Mouse (Mus musculus): ENCODE data around the gene Unc13b. TPM values are rescaled to one million over a fixed set of nuclear protein-coding genes. Genes with fewer than 3 reads are reported as not detected.

Unc13b gene
- polyA plus RNA-seq, 1 experiment: 0.42 TPM

- H3K36me3 ChIP-seq (ENCODE audit: control insufficient read depth, insufficient read depth): no peaks in the 10 kb centered on the region
- TF ChIP-seq TCF12 (IDR thresholded peaks at IDR 0.05; ENCODE audit: insufficient read depth, poor library complexity, severe bottlenecking): no peak
- TF ChIP-seq SRF (IDR thresholded peaks at IDR 0.05; ENCODE audit: control insufficient read depth, insufficient read length, low read depth): no peak
- TF ChIP-seq USF1 (IDR thresholded peaks at IDR 0.05; ENCODE audit: low read depth): no peak
- no peak for TF ChIP-seq MYOD1 (IDR thresholded peaks at IDR 0.05; ENCODE audit: control insufficient read depth in 1 of 3, insufficient read length in 2 of 3, low read depth in 2 of 3)
- TF ChIP-seq POLR2AphosphoS2 (IDR thresholded peaks at IDR 0.05; ENCODE audit: insufficient read length, low read depth): no peak
- no peaks in the 10 kb centered on the region for H3K27me3 ChIP-seq (ENCODE audit: control insufficient read depth, insufficient read depth, insufficient read length)
- H3ac ChIP-seq (ENCODE audit: control insufficient read depth, insufficient read length): no peak overlapping the region
- H3K4me2 ChIP-seq (ENCODE audit: low read depth): peak overlapping the region; percentile 79
- H3K79me2 ChIP-seq (ENCODE audit: control insufficient read depth, insufficient read depth): no peaks in the 10 kb centered on the region
- H3K4me3 ChIP-seq: peak overlapping the region; percentile 28
Observed at GRCm38 (mm10) chr4:43044673-43045072, 14.1 kb upstream of the Unc13b start.

GRCm38 (mm10) chr4:43045285-43045658 is 13.5 kb upstream of the Unc13b start:
- TF ChIP-seq TCF3 (IDR thresholded peaks at IDR 0.05; ENCODE audit: insufficient read length, low read depth) (no peak), MYOD1 (IDR thresholded peaks at IDR 0.05; ENCODE audit: control insufficient read depth in 1 of 3, insufficient read length in 2 of 3, low read depth in 2 of 3) (no peak), MYOG (IDR thresholded peaks at IDR 0.05; ENCODE audit: control insufficient read depth in 1 of 3, insufficient read depth in 1 of 3, insufficient read length in 2 of 3, low read depth in 2 of 3) (no peak)
- Histone ChIP-seq H3K4me3 (peak overlapping the region; percentile 28), H3ac (ENCODE audit: control insufficient read depth, insufficient read length) (no peak overlapping the region), H3K27me3 (ENCODE audit: control insufficient read depth, insufficient read depth, insufficient read length) (no peaks in the 10 kb centered on the region), H3K36me3 (ENCODE audit: control insufficient read depth, insufficient read depth) (no peaks in the 10 kb centered on the region), H3K79me2 (ENCODE audit: control insufficient read depth, insufficient read depth) (no peaks in the 10 kb centered on the region), H3K4me2 (ENCODE audit: low read depth) (peak overlapping the region; percentile 79)

- H3ac ChIP-seq (ENCODE audit: control insufficient read depth, insufficient read length): no peak within 1 kb of the TSS
- H3K4me2 ChIP-seq (ENCODE audit: low read depth): peak within 1 kb of the TSS; percentile 79
- H3K36me3 ChIP-seq (ENCODE audit: control insufficient read depth, insufficient read depth): no peaks in the 10 kb centered on the region
- H3K27me3 ChIP-seq (ENCODE audit: control insufficient read depth, insufficient read depth, insufficient read length): no peaks in the 10 kb centered on the region
- H3K4me3 ChIP-seq: peak within 1 kb of the TSS; percentile 28
- TF ChIP-seq USF1 (IDR thresholded peaks at IDR 0.05; ENCODE audit: low read depth) (peak; percentile 16), MAX (IDR thresholded peaks at IDR 0.05; ENCODE audit: low read depth) (no peak)
- H3K79me2 ChIP-seq (ENCODE audit: control insufficient read depth, insufficient read depth): no peaks in the 10 kb centered on the region
Observed at GRCm38 (mm10) chr4:43045659-43046302, 13.0 kb upstream of the Unc13b start, which contains the start of gene Fam214b. TSS of gene Fam214b (minus strand) at chr4:43046220.

GRCm38 (mm10) chr4:43046607-43047006 is 12.1 kb upstream of the Unc13b start:
- H3K79me2 ChIP-seq (ENCODE audit: control insufficient read depth, insufficient read depth): no peaks in the 10 kb centered on the region
- H3K4me2 ChIP-seq (ENCODE audit: low read depth): peak overlapping the region; percentile 63
- TF ChIP-seq POLR2A (IDR thresholded peaks at IDR 0.05; ENCODE audit: insufficient read length, low read depth): no peak
- TF ChIP-seq TCF3 (IDR thresholded peaks at IDR 0.05; ENCODE audit: insufficient read length, low read depth): no peak
- no peak for TF ChIP-seq MYOG (IDR thresholded peaks at IDR 0.05; ENCODE audit: control insufficient read depth in 1 of 3, insufficient read depth in 1 of 3, insufficient read length in 2 of 3, low read depth in 2 of 3)
- TF ChIP-seq TCF12 (IDR thresholded peaks at IDR 0.05; ENCODE audit: insufficient read depth, poor library complexity, severe bottlenecking): no peak
- no peak for TF ChIP-seq SRF (IDR thresholded peaks at IDR 0.05; ENCODE audit: control insufficient read depth, insufficient read length, low read depth)
- no peak for TF ChIP-seq USF1 (IDR thresholded peaks at IDR 0.05; ENCODE audit: low read depth)
- no peak for TF ChIP-seq CEBPB (IDR thresholded peaks at IDR 0.05; ENCODE audit: insufficient read depth, poor library complexity, severe bottlenecking)
- TF ChIP-seq MAX (IDR thresholded peaks at IDR 0.05; ENCODE audit: low read depth): no peak
- TF ChIP-seq E2F4 (IDR thresholded peaks at IDR 0.05; ENCODE audit: insufficient read depth): no peak
- TF ChIP-seq REST (IDR thresholded peaks at IDR 0.05; ENCODE audit: insufficient read depth, insufficient read length): no peak
- TF ChIP-seq POLR2AphosphoS2 (IDR thresholded peaks at IDR 0.05; ENCODE audit: insufficient read length, low read depth): no peak
- TF ChIP-seq MYOD1 (IDR thresholded peaks at IDR 0.05; ENCODE audit: control insufficient read depth in 1 of 3, insufficient read length in 2 of 3, low read depth in 2 of 3): no peak
- H3ac ChIP-seq (ENCODE audit: control insufficient read depth, insufficient read length): no peak overlapping the region
- peak overlapping the region; percentile 28 for H3K4me3 ChIP-seq
- H3K36me3 ChIP-seq (ENCODE audit: control insufficient read depth, insufficient read depth): no peaks in the 10 kb centered on the region
- H3K27me3 ChIP-seq (ENCODE audit: control insufficient read depth, insufficient read depth, insufficient read length): no peaks in the 10 kb centered on the region

GRCm38 (mm10) chr4:43047231-43047630 is 11.5 kb upstream of the Unc13b start:
- H3K4me3 ChIP-seq: no peak overlapping the region
- H3K4me2 ChIP-seq (ENCODE audit: low read depth): peak overlapping the region; percentile 63
- no peaks in the 10 kb centered on the region for H3K27me3 ChIP-seq (ENCODE audit: control insufficient read depth, insufficient read depth, insufficient read length)

More at GRCm38 (mm10) chr4:43047231-43047630, 11.5 kb upstream of the Unc13b start:
- TF ChIP-seq POLR2A (IDR thresholded peaks at IDR 0.05; ENCODE audit: insufficient read length, low read depth): no peak
- TF ChIP-seq MAX (IDR thresholded peaks at IDR 0.05; ENCODE audit: low read depth): no peak
- no peak for TF ChIP-seq E2F4 (IDR thresholded peaks at IDR 0.05; ENCODE audit: insufficient read depth)
- TF ChIP-seq MYOD1 (IDR thresholded peaks at IDR 0.05; ENCODE audit: control insufficient read depth in 1 of 3, insufficient read length in 2 of 3, low read depth in 2 of 3): no peak
- no peak for TF ChIP-seq MYOG (IDR thresholded peaks at IDR 0.05; ENCODE audit: control insufficient read depth in 1 of 3, insufficient read depth in 1 of 3, insufficient read length in 2 of 3, low read depth in 2 of 3)
- no peak for TF ChIP-seq REST (IDR thresholded peaks at IDR 0.05; ENCODE audit: insufficient read depth, insufficient read length)
- no peak for TF ChIP-seq SRF (IDR thresholded peaks at IDR 0.05; ENCODE audit: control insufficient read depth, insufficient read length, low read depth)
- no peak for TF ChIP-seq TCF12 (IDR thresholded peaks at IDR 0.05; ENCODE audit: insufficient read depth, poor library complexity, severe bottlenecking)
- Histone ChIP-seq H3K79me2 (ENCODE audit: control insufficient read depth, insufficient read depth) (no peaks in the 10 kb centered on the region), H3ac (ENCODE audit: control insufficient read depth, insufficient read length) (no peak overlapping the region), H3K36me3 (ENCODE audit: control insufficient read depth, insufficient read depth) (no peaks in the 10 kb centered on the region)
